Mouse (Mus musculus): Measurements from ENCODE around the gene Kdm1a. TPM values are rescaled to one million over a fixed set of nuclear protein-coding genes. Genes with fewer than 3 reads are reported as not detected.
A peak's percentile ranks its signal among the peaks of the same experiment; 100 is the strongest.

Gene Kdm1a
- polyA plus RNA-seq, 1 experiment: 205 TPM

DNA sequence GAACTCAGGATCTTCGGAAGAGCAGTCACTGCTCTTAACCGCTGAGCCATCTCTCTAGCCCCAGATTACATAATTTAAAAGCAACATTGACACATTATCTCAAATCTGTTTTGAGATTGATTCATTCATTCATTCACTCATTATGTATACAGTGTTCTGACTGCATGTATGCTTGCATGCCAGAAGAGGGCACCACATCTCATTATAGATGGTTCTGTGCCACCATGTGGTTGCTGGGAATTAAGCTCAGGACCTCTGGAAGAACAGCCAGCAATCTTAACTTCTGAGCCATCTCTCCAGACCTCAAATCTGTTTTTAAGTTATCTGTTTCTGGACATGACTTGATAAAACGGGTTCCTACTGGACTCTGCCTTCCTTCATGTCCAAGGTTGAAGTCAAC lies 2.7 kb downstream of the Kdm1a start:
- no peaks in the 10 kb centered on the region for H3K4me1 ChIP-seq (ENCODE audit: control insufficient read depth, insufficient read depth, low read length)
- H3K4me3 ChIP-seq (ENCODE audit: low read depth, low read length): no peak overlapping the region
- TF ChIP-seq POLR2A (IDR thresholded peaks at IDR 0.05; ENCODE audit: insufficient read depth, low read length): no peak
- no peak for TF ChIP-seq CTCF (IDR thresholded peaks at IDR 0.05; ENCODE audit: low read depth, low read length)
- TF ChIP-seq EP300 (IDR thresholded peaks at IDR 0.05; ENCODE audit: insufficient read depth, low read depth, low read length): no peak

DNA sequence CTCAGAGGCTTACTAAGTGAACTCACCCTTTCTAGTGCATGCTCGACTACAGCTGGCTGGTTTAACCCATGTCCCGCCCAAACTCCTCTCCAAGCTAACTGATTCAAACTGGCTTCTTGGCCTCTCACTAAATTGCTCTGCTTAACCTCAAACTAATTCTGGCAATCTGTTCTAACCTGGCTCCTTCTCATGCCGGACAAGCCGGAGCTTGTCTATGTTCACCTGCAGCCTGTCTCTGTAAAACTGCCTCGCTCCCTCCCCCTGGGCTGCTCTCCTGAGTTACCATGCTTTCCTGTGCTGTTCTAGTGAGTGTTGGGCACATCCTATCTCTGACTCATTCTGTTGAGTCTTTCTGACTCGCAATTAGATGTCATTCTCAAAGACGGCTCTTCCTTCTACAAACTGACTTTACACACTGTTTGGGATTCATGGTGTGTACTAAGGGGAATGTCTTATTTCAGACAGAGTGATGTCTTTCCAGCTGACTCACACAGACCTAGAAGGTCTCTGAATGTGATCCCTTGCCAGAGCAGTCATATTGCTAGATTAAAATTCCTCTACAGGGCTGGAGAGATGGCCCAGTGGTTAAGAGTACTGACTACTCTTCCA lies 4.2 kb downstream of the Kdm1a start:
- TF ChIP-seq EP300 (IDR thresholded peaks at IDR 0.05; ENCODE audit: insufficient read depth, low read depth, low read length): no peak
- no peak for TF ChIP-seq POLR2A (IDR thresholded peaks at IDR 0.05; ENCODE audit: insufficient read depth, low read length)
- Histone ChIP-seq H3K4me3 (ENCODE audit: low read depth, low read length) (peak overlapping the region; percentile 32; the same call in 1 of the 2 replicates), H3K36me3 (ENCODE audit: control insufficient read depth, insufficient read depth, low read length, poor library complexity, severe bottlenecking) (no peaks in the 10 kb centered on the region; the same call in 1 of the 2 replicates), H3K27ac (ENCODE audit: insufficient read depth, low read length) (peak overlapping the region; percentile 88), H3K4me1 (ENCODE audit: control insufficient read depth, insufficient read depth, low read length) (peaks cover 1% of the 10 kb centered on the region), H3K27me3 (ENCODE audit: control insufficient read depth, insufficient read depth, low read length, poor library complexity, severe bottlenecking) (no peaks in the 10 kb centered on the region), H3K9me3 (replicated peaks; ENCODE audit: control insufficient read depth, insufficient read depth, low read length, poor library complexity, severe bottlenecking) (no peaks in the 10 kb centered on the region), H3K9ac (ENCODE audit: low read depth, poor library complexity, severe bottlenecking) (peak overlapping the region; percentile 25; the same call in 1 of the 2 replicates)

More for the DNA sequence above, 2.7 kb downstream of the Kdm1a start:
- no peaks in the 10 kb centered on the region for H3K36me3 ChIP-seq (ENCODE audit: control insufficient read depth, insufficient read depth, low read length, poor library complexity, severe bottlenecking)
- H3K9ac ChIP-seq (ENCODE audit: low read depth, poor library complexity, severe bottlenecking): no peak overlapping the region; the same call in 1 of the 2 replicates
- H3K27me3 ChIP-seq (ENCODE audit: control insufficient read depth, insufficient read depth, low read length, poor library complexity, severe bottlenecking): no peaks in the 10 kb centered on the region
- no peak overlapping the region for H3K27ac ChIP-seq (ENCODE audit: insufficient read depth, low read length)
- no peaks in the 10 kb centered on the region for H3K9me3 ChIP-seq (replicated peaks; ENCODE audit: control insufficient read depth, insufficient read depth, low read length, poor library complexity, severe bottlenecking)

GRCm38 (mm10) chr4:136595221-136595620 lies 7.3 kb downstream of the Kdm1a start:
- Histone ChIP-seq H3K27ac (ENCODE audit: insufficient read depth, low read length) (no peak overlapping the region), H3K9ac (ENCODE audit: low read depth, poor library complexity, severe bottlenecking) (no peak overlapping the region), H3K27me3 (ENCODE audit: control insufficient read depth, insufficient read depth, low read length, poor library complexity, severe bottlenecking) (no peaks in the 10 kb centered on the region), H3K9me3 (replicated peaks; ENCODE audit: control insufficient read depth, insufficient read depth, low read length, poor library complexity, severe bottlenecking) (no peaks in the 10 kb centered on the region), H3K4me1 (ENCODE audit: control insufficient read depth, insufficient read depth, low read length) (peaks cover 1% of the 10 kb centered on the region), H3K36me3 (ENCODE audit: control insufficient read depth, insufficient read depth, low read length, poor library complexity, severe bottlenecking) (peaks cover 20% of the 10 kb centered on the region), H3K4me3 (ENCODE audit: low read depth, low read length) (no peak overlapping the region)
- no peak for TF ChIP-seq EP300 (IDR thresholded peaks at IDR 0.05; ENCODE audit: insufficient read depth, low read depth, low read length)
- TF ChIP-seq CTCF (IDR thresholded peaks at IDR 0.05; ENCODE audit: low read depth, low read length): no peak
- no peak for TF ChIP-seq POLR2A (IDR thresholded peaks at IDR 0.05; ENCODE audit: insufficient read depth, low read length)

DNA sequence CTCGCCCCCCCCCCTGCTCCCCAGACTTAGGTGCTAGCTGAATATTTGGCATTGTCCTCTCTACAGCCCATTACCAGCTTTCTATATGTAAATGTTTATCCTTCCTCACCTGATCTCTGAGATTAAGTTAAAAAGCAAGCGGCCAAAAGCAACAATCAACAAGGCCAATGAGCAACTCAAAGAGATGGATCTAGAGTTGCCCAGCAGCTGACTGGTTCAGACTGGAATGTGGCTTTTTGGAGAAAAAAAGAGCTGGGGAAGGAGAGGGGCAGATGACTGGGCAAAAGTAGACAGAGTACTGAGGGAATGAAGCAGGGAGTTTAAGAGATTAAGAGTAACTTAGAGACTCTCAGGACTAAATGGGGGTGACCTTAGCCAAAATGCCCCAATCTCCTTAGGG lies 8.5 kb downstream of the Kdm1a start:
- H3K27ac ChIP-seq (ENCODE audit: insufficient read depth, low read length): peak overlapping the region; percentile 34
- peaks cover 28% of the 10 kb centered on the region for H3K36me3 ChIP-seq (ENCODE audit: control insufficient read depth, insufficient read depth, low read length, poor library complexity, severe bottlenecking)
- peaks cover 1% of the 10 kb centered on the region for H3K4me1 ChIP-seq (ENCODE audit: control insufficient read depth, insufficient read depth, low read length)
- TF ChIP-seq EP300 (IDR thresholded peaks at IDR 0.05; ENCODE audit: insufficient read depth, low read depth, low read length) (no peak), CTCF (IDR thresholded peaks at IDR 0.05; ENCODE audit: low read depth, low read length) (no peak), POLR2A (IDR thresholded peaks at IDR 0.05; ENCODE audit: insufficient read depth, low read length) (no peak)
- H3K27me3 ChIP-seq (ENCODE audit: control insufficient read depth, insufficient read depth, low read length, poor library complexity, severe bottlenecking): no peaks in the 10 kb centered on the region
- H3K9me3 ChIP-seq (replicated peaks; ENCODE audit: control insufficient read depth, insufficient read depth, low read length, poor library complexity, severe bottlenecking): no peaks in the 10 kb centered on the region
- H3K9ac ChIP-seq (ENCODE audit: low read depth, poor library complexity, severe bottlenecking): no peak overlapping the region
- no peak overlapping the region for H3K4me3 ChIP-seq (ENCODE audit: low read depth, low read length)

- peaks cover 3% of the 10 kb centered on the region for H3K4me1 ChIP-seq (ENCODE audit: control insufficient read depth, insufficient read depth, low read length)
- peaks cover 28% of the 10 kb centered on the region for H3K36me3 ChIP-seq (ENCODE audit: control insufficient read depth, insufficient read depth, low read length, poor library complexity, severe bottlenecking)
- no peak overlapping the region for H3K9ac ChIP-seq (ENCODE audit: low read depth, poor library complexity, severe bottlenecking)
- no peak overlapping the region for H3K27ac ChIP-seq (ENCODE audit: insufficient read depth, low read length)
- H3K27me3 ChIP-seq (ENCODE audit: control insufficient read depth, insufficient read depth, low read length, poor library complexity, severe bottlenecking): no peaks in the 10 kb centered on the region
- TF ChIP-seq EP300 (IDR thresholded peaks at IDR 0.05; ENCODE audit: insufficient read depth, low read depth, low read length): no peak
- no peak for TF ChIP-seq POLR2A (IDR thresholded peaks at IDR 0.05; ENCODE audit: insufficient read depth, low read length)
- TF ChIP-seq CTCF (IDR thresholded peaks at IDR 0.05; ENCODE audit: low read depth, low read length): no peak
- no peak overlapping the region for H3K4me3 ChIP-seq (ENCODE audit: low read depth, low read length)
- no peaks in the 10 kb centered on the region for H3K9me3 ChIP-seq (replicated peaks; ENCODE audit: control insufficient read depth, insufficient read depth, low read length, poor library complexity, severe bottlenecking)
Measured at GRCm38 (mm10) chr4:136592111-136592510, 10.4 kb downstream of the Kdm1a start.

DNA sequence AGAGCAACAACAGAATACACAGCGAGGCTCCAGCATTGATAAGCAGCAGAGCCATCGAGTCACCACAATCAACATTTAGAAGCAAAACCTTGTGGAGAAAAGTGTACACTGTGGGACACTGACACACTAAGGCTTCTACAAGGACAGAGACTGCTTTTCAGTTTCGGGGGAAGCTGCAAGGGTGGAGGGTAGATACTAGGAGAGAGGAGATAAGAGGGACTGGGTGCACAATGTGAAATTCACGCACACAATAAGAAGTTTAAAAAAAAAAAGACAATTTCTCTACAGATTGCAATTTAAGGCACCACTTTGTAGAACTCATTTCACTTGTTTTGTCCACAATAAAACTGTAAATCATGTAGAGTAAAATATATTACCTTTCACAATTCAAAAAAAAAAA lies 14.5 kb downstream of the Kdm1a start:
- Histone ChIP-seq H3K9me3 (replicated peaks; ENCODE audit: control insufficient read depth, insufficient read depth, low read length, poor library complexity, severe bottlenecking) (no peaks in the 10 kb centered on the region), H3K4me3 (ENCODE audit: low read depth, low read length) (no peak overlapping the region), H3K9ac (ENCODE audit: low read depth, poor library complexity, severe bottlenecking) (no peak overlapping the region), H3K27ac (ENCODE audit: insufficient read depth, low read length) (no peak overlapping the region), H3K27me3 (ENCODE audit: control insufficient read depth, insufficient read depth, low read length, poor library complexity, severe bottlenecking) (no peaks in the 10 kb centered on the region), H3K4me1 (ENCODE audit: control insufficient read depth, insufficient read depth, low read length) (peaks cover 1% of the 10 kb centered on the region), H3K36me3 (ENCODE audit: control insufficient read depth, insufficient read depth, low read length, poor library complexity, severe bottlenecking) (peaks cover 26% of the 10 kb centered on the region)
- no peak for TF ChIP-seq CTCF (IDR thresholded peaks at IDR 0.05; ENCODE audit: low read depth, low read length)
